Mouse (Mus musculus) cerebellum, adult 2 months (tissue): ENCODE results near the gene Gm17349. TPM values are rescaled to one million over a fixed set of nuclear protein-coding genes. Genes with fewer than 3 reads are reported as not detected.

Source experiments
- DNase-seq, 2 experiments: peaks; one replicate each; pipeline ENCODE4 v3.0.0; 2021
- H3K27ac ChIP-seq: fragments of 200-500 bp; 2 replicates; pipeline ENCODE4 v1.5.1; 2012; ENCODE audit warnings: low read length, control low read depth, inconsistent platforms; ENCODE audit not compliant: insufficient read depth
- H3K27me3 ChIP-seq: fragments of 200-500 bp; 2 replicates; pipeline ENCODE4 v1.6.1; 2012; ENCODE audit warnings: inconsistent platforms, mild to moderate bottlenecking, low read length, moderate library complexity; ENCODE audit not compliant: control insufficient read depth, insufficient read depth
- H3K4me1 ChIP-seq: fragments of 200-500 bp; 2 replicates; pipeline ENCODE4 v1.6.1; 2011; ENCODE audit warnings: low read length; ENCODE audit not compliant: control insufficient read depth, insufficient read depth
- H3K4me3 ChIP-seq: fragments of 200-500 bp; replicated peaks from 2 replicates; pipeline ENCODE3; 2011; ENCODE audit warnings: mild to moderate bottlenecking, low read depth, low read length, control low read depth; ENCODE audit not compliant: insufficient read depth
- CTCF ChIP-seq: fragments of 200-500 bp; IDR thresholded peaks from 2 replicates; pipeline ENCODE4 v1.5.1; 2011; ENCODE audit warnings: low read depth, mild to moderate bottlenecking, control low read depth, low read length, moderate library complexity, borderline replicate concordance; ENCODE audit not compliant: insufficient read depth
- POLR2A ChIP-seq: fragments of 200-500 bp; IDR thresholded peaks from 2 replicates; pipeline ENCODE4 v1.6.1; 2011; ENCODE audit warnings: low read length, control low read depth, borderline replicate concordance; ENCODE audit not compliant: insufficient read depth
- WGBS: fragments of 180-500 bp; shearing (Covaris S2); methylation state at CpG from one replicate; pipeline ENCODE4 v1.1.7; 2018; 5-methylcytosine and 5-hydroxymethylcytosine counted together
- polyA plus RNA-seq: library from polyadenylated mRNA; depleted of rRNA; stranded (reverse); fragments of >200 nt; gene quantifications from 2 replicates; pipeline ENCODE4 v1.2.3, GENCODE M21; 2012

The Gm17349 gene
- polyA plus RNA-seq, 1 experiment: not detected

GRCm38 (mm10) chr15:99682880-99683279 is 22.4 kb downstream of the Gm17349 start:
- no peak overlapping the region for H3K4me3 ChIP-seq
- TF ChIP-seq CTCF: peak; percentile 50; the same call in 1 of the 2 replicates
- no peak for TF ChIP-seq POLR2A
- peaks cover 8% of the 10 kb centered on the region for H3K4me1 ChIP-seq
- 98% methylated on average over 7 of the region's 7 CpGs for WGBS
- peak in 1 of 2 experiments; percentile 40 for DNase-seq
- no peak overlapping the region for H3K27ac ChIP-seq
- no peaks in the 10 kb centered on the region for H3K27me3 ChIP-seq

- Histone ChIP-seq H3K27ac (no peak overlapping the region), H3K4me3 (no peak overlapping the region), H3K4me1 (peaks cover 32% of the 10 kb centered on the region), H3K27me3 (no peaks in the 10 kb centered on the region)
- no peak for DNase-seq
- TF ChIP-seq POLR2A: no peak
- TF ChIP-seq CTCF: no peak
- 87% methylated on average over 7 of the region's 7 CpGs for WGBS
Measured at GRCm38 (mm10) chr15:99679008-99679407, 26.3 kb downstream of the Gm17349 start.

GRCm38 (mm10) chr15:99678063-99678800 is 27.1 kb downstream of the Gm17349 start:
- Histone ChIP-seq H3K4me1 (peaks cover 39% of the 10 kb centered on the region), H3K27ac (no peak overlapping the region), H3K27me3 (no peaks in the 10 kb centered on the region), H3K4me3 (no peak overlapping the region)
- TF ChIP-seq POLR2A (no peak), CTCF (no peak; the same call in 1 of the 2 replicates)
- 45% methylated on average over 13 of the region's 13 CpGs for WGBS
- peak in 1 of 2 experiments; percentile 48 for DNase-seq

GRCm38 (mm10) chr15:99677089-99677488 is 28.2 kb downstream of the Gm17349 start:
- Histone ChIP-seq H3K27ac (no peak overlapping the region), H3K27me3 (no peaks in the 10 kb centered on the region), H3K4me1 (peaks cover 50% of the 10 kb centered on the region), H3K4me3 (no peak overlapping the region)
- TF ChIP-seq POLR2A (no peak), CTCF (no peak)
- peak in 1 of 2 experiments; percentile 40 for DNase-seq
- 18% methylated on average over 8 of the region's 8 CpGs for WGBS

- H3K27me3 ChIP-seq: no peaks in the 10 kb centered on the region
- TF ChIP-seq CTCF: no peak
- no peak for TF ChIP-seq POLR2A
- 0 out of 2 replicates have a peak overlapping the region, but pooled peaks have one; percentile 17 for H3K27ac ChIP-seq
- peaks cover 56% of the 10 kb centered on the region for H3K4me1 ChIP-seq
- peak overlapping the region; percentile 20 for H3K4me3 ChIP-seq
- 7% methylated on average over 3 of the region's 3 CpGs for WGBS
- peak; percentile 66 to 67 for DNase-seq
Measured at GRCm38 (mm10) chr15:99674866-99675265, 30.4 kb downstream of the Gm17349 start.

- TF ChIP-seq POLR2A (no peak), CTCF (no peak)
- DNase-seq: peak; percentile 58 to 59
- WGBS: 14% methylated on average over 14 of the region's 14 CpGs
- Histone ChIP-seq H3K27me3 (no peaks in the 10 kb centered on the region), H3K4me1 (peaks cover 55% of the 10 kb centered on the region), H3K4me3 (peak overlapping the region; percentile 47), H3K27ac (peak overlapping the region; percentile 18; the same call in 1 of the 2 replicates)
Measured at GRCm38 (mm10) chr15:99671783-99672182, 33.5 kb downstream of the Gm17349 start.

GRCm38 (mm10) chr15:99670964-99671670 is 34.2 kb downstream of the Gm17349 start:
- DNase-seq: peak; percentile 39 to 57
- TF ChIP-seq CTCF (no peak), POLR2A (no peak)
- peaks cover 51% of the 10 kb centered on the region for H3K4me1 ChIP-seq
- 5% methylated on average over 14 of the region's 17 CpGs for WGBS
- peak overlapping the region; percentile 47 for H3K4me3 ChIP-seq
- H3K27me3 ChIP-seq: no peaks in the 10 kb centered on the region
- peak overlapping the region; percentile 98 for H3K27ac ChIP-seq

- peak; percentile 88 to 90 for DNase-seq
- peak within 1 kb of the TSS; percentile 47 for H3K4me3 ChIP-seq
- H3K27me3 ChIP-seq: no peaks in the 10 kb centered on the region
- TF ChIP-seq CTCF (no peak), POLR2A (peak; percentile 37; the same call in 1 of the 2 replicates)
- WGBS: under 1% methylated on average over 73 of the region's 74 CpGs
- H3K27ac ChIP-seq: peak within 1 kb of the TSS; percentile 98
- peaks cover 44% of the 10 kb centered on the region for H3K4me1 ChIP-seq
Measured at GRCm38 (mm10) chr15:99670154-99670821, 35.0 kb downstream of the Gm17349 start, which contains the start of gene Asic1. Gene Asic1 (plus strand): TSS chr15:99670368.
